In the genomic region with DNA sequence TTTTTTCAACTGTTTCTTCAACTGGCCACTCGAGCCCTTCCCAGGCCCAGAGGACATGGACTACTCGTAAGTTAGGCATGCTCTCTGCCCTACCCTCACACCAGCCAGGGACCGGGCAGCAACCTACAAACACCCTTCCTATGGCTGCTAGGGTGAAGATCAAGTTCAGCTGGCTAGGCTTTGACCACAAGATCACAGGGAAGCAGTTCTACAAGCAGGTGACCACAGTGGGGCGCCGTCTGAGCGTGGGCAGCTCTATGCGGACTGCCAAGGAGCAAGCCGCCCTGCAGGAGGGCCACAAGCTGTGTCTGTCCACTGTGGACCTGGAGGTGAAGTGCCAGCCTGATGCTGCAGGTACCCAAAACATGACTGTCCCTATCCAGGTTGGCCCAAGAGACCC, we compare ENCODE assay signal across 14 mouse cellular contexts. TPM values are rescaled to one million over a fixed set of nuclear protein-coding genes. Genes with fewer than 3 reads are reported as not detected.
DNase-seq lines count a peak whose midpoint lies in the region; ATAC-seq and TF ChIP-seq lines count a peak whose summit lies in the region.
"Had no signal": no experiment of that assay in that cellular context is flagged by ENCODE, and none has a peak within 500 bp of the region (broad histone marks: within the 10 kb centered on the region; RNA-seq: fewer than 3 reads in every experiment).

No protein-coding gene starts in this region.

- H3K4me2 ChIP-seq in heart, embryonic 11.5 days: no peak overlapping the region
- H3K4me2 ChIP-seq in CH12.LX (ENCODE audit: insufficient read depth, low read depth, poor library complexity, severe bottlenecking): peak overlapping the region; percentile 89
- H3K4me2 ChIP-seq: forebrain, embryonic 15.5 days; lung, embryonic 15.5 days; midbrain, embryonic 12.5 days; neural tube, embryonic 13.5 days had no signal

- peak in 1 of 2 experiments; percentile 80; a peak in 2 of 4 replicates for TF ChIP-seq CTCF in CH12.LX (conservative IDR thresholded peaks at IDR 0.05 in 1 of 2, IDR thresholded peaks at IDR 0.05 in 1 of 2; ENCODE audit: low read depth in 2 of 2, low read length in 2 of 2)

- WGBS in heart, embryonic 11.5 days (ENCODE audit: insufficient replicate concordance): 76% methylated on average over 8 of the region's 8 CpGs

- H3K4me3 ChIP-seq in heart, embryonic 11.5 days (ENCODE audit: low read depth, low read length): no peak overlapping the region
- peak overlapping the region; percentile 44 to 53 (median 45) for H3K4me3 ChIP-seq in CH12.LX (replicated peaks in 1 of 3; ENCODE audit: low read depth in 2 of 3, low read length in 2 of 3, poor library complexity in 1 of 3)
- H3K4me3 ChIP-seq: forebrain, embryonic 15.5 days; hindbrain, embryonic 10.5 days; lung, embryonic 15.5 days; midbrain, embryonic 12.5 days; neural tube, embryonic 13.5 days had no signal

- H3K27me3 ChIP-seq in heart, embryonic 11.5 days (ENCODE audit: control insufficient read depth, insufficient read depth, low read length): no peaks in the 10 kb centered on the region
- H3K27me3 ChIP-seq in CH12.LX (replicated peaks): no peaks in the 10 kb centered on the region
- H3K27me3 ChIP-seq: forebrain, embryonic 15.5 days; lung, embryonic 15.5 days; midbrain, embryonic 12.5 days; neural tube, embryonic 13.5 days had no signal

- in situ Hi-C loops in CH12.LX (cut with MboI; ENCODE audit: low pct_ligation_motif_present, low pct_unique_long_range_greater_than_20kb, low sequenced_read_pairs): no loop called here

- intact Hi-C loops in heart, postnatal 10 days (cut with DNase I): no loop called here

- no peak for TF ChIP-seq POLR2A in CH12.LX (IDR thresholded peaks at IDR 0.05; ENCODE audit: low read depth, low read length)

- no peaks in the 10 kb centered on the region for H3K9me3 ChIP-seq in heart, embryonic 11.5 days (replicated peaks; ENCODE audit: control insufficient read depth, low read length)
- peaks cover 6% of the 10 kb centered on the region for H3K9me3 ChIP-seq in CH12.LX (replicated peaks; ENCODE audit: low read length)
- H3K9me3 ChIP-seq: forebrain, embryonic 15.5 days; lung, embryonic 15.5 days; midbrain, embryonic 12.5 days; neural tube, embryonic 13.5 days had no signal

- H3K9ac ChIP-seq in heart, embryonic 11.5 days (ENCODE audit: low read depth, low read length): no peak overlapping the region
- peak overlapping the region; percentile 68; the same call in 1 of the 2 replicates for H3K9ac ChIP-seq in CH12.LX (ENCODE audit: insufficient read depth, low read depth)
- H3K9ac ChIP-seq: forebrain, embryonic 15.5 days; lung, embryonic 15.5 days; midbrain, embryonic 12.5 days; neural tube, embryonic 13.5 days had no signal

- H3K79me2 ChIP-seq in CH12.LX (replicated peaks; ENCODE audit: control insufficient read depth, extremely low read depth, insufficient read depth, poor library complexity, severe bottlenecking): no peaks in the 10 kb centered on the region

- peaks cover 2% of the 10 kb centered on the region; the same call in 1 of the 2 replicates for H3K36me3 ChIP-seq in heart, embryonic 11.5 days (ENCODE audit: control insufficient read depth, insufficient read depth, low read length)
- H3K36me3 ChIP-seq in CH12.LX (replicated peaks in 1 of 2; ENCODE audit: control insufficient read depth in 1 of 2, insufficient read depth in 1 of 2, low read length in 1 of 2): peaks cover 3 to 44% of the 10 kb centered on the region in 2 experiments
- H3K36me3 ChIP-seq: lung, embryonic 15.5 days had no signal

- DNase-seq in heart, postnatal 10 days: no peak
- DNase-seq in 3134 (ENCODE audit: extremely low read depth, insufficient read length, low spot score) (peak; percentile 72), CH12.LX (ENCODE audit: extremely low read depth) (peak; percentile 39)
- peak; percentile 87 for DNase-seq in cerebellum, adult 9-11 months
- no peak for DNase-seq in kidney, postnatal 4 days
- DNase-seq in frontal cortex, postnatal 14 days (ENCODE audit: low spot score in 2 of 2): no peak
- DNase-seq in left cerebral cortex, adult 18-20 months (ENCODE audit: low spot score in 2 of 2): no peak
- DNase-seq: adrenal gland, postnatal 36 days had no signal

- peak overlapping the region; percentile 79; the same call in 1 of the 2 replicates for H3K27ac ChIP-seq in heart, embryonic 11.5 days (ENCODE audit: low read depth, low read length)
- H3K27ac ChIP-seq in CH12.LX (ENCODE audit: insufficient read depth, low read depth): peak overlapping the region; percentile 98
- H3K27ac ChIP-seq: forebrain, embryonic 15.5 days; hindbrain, embryonic 10.5 days; lung, embryonic 15.5 days; midbrain, embryonic 12.5 days; neural tube, embryonic 13.5 days had no signal

- H3K4me1 ChIP-seq in heart, embryonic 11.5 days (ENCODE audit: control insufficient read depth, insufficient read depth, low read length): peaks cover 37% of the 10 kb centered on the region
- H3K4me1 ChIP-seq in CH12.LX (ENCODE audit: control insufficient read depth in 1 of 2, insufficient read depth in 2 of 2): peaks cover 45 to 91% of the 10 kb centered on the region in 2 experiments
- H3K4me1 ChIP-seq: forebrain, embryonic 15.5 days; midbrain, embryonic 12.5 days had no signal

- ATAC-seq in heart, embryonic 11.5 days (replicated peaks; ENCODE audit: insufficient number of reproducible peaks, low FRiP score, low TSS enrichment): no peak
- ATAC-seq: forebrain, embryonic 15.5 days had no signal

- dilution Hi-C loops in CH12.LX (cut with MboI; ENCODE audit: extremely low pct_ligation_motif_present, extremely low pct_unique_long_range_greater_than_20kb, low sequenced_read_pairs): no loop called here

- peak; percentile 70 for TF ChIP-seq RAD21 in CH12.LX (IDR thresholded peaks at IDR 0.05; ENCODE audit: low read depth, low read length)

- TF ChIP-seq EP300 in CH12.LX (IDR thresholded peaks at IDR 0.05; ENCODE audit: low read length): no peak; the same call in 1 of the 2 replicates

TF ChIP-seq in CH12.LX, 34 proteins besides CTCF, POLR2A, EP300 and RAD21 (continues in another document):
- no peak for TF ChIP-seq BHLHE40 (IDR thresholded peaks at IDR 0.05; ENCODE audit: low read depth, low read length)
- TF ChIP-seq ZC3H11A (IDR thresholded peaks at IDR 0.05; ENCODE audit: low read depth, low read length): no peak
- peak; percentile 71 for TF ChIP-seq MXI1 (IDR thresholded peaks at IDR 0.05; ENCODE audit: low read depth, low read length)
- TF ChIP-seq CHD1 (IDR thresholded peaks at IDR 0.05; ENCODE audit: low read depth, low read length): no peak
- no peak for TF ChIP-seq MYC (IDR thresholded peaks at IDR 0.05; ENCODE audit: low read depth, low read length)
- no peak for TF ChIP-seq MAZ (IDR thresholded peaks at IDR 0.05; ENCODE audit: low read depth, low read length)
- TF ChIP-seq TBP (conservative IDR thresholded peaks at IDR 0.05; ENCODE audit: low read depth, low read length): no peak
- TF ChIP-seq SIN3A (IDR thresholded peaks at IDR 0.05; ENCODE audit: low read length): peak; percentile 76
- TF ChIP-seq MAX (IDR thresholded peaks at IDR 0.05; ENCODE audit: low read length): 0 out of 2 replicates have a peak, but pooled peaks have one; percentile 32
- TF ChIP-seq USF2 (conservative IDR thresholded peaks at IDR 0.05; ENCODE audit: low read depth, low read length): no peak
- TF ChIP-seq NELFE (IDR thresholded peaks at IDR 0.05; ENCODE audit: low read depth, low read length): peak; percentile 44; the same call in 1 of the 2 replicates
- no peak for TF ChIP-seq ZMIZ1 (IDR thresholded peaks at IDR 0.05; ENCODE audit: low read depth, low read length)
- peak; percentile 31; the same call in 1 of the 2 replicates for TF ChIP-seq ETS1 (conservative IDR thresholded peaks at IDR 0.05; ENCODE audit: low read depth, low read length)
- 0 out of 2 replicates have a peak, but pooled peaks have one; percentile 4 for TF ChIP-seq ZNF384 (IDR thresholded peaks at IDR 0.05; ENCODE audit: low read depth, low read length)
- no peak for TF ChIP-seq MAFK (IDR thresholded peaks at IDR 0.05; ENCODE audit: insufficient replicate concordance, low read length)
- peak; percentile 45; the same call in 1 of the 2 replicates for TF ChIP-seq TCF12 (IDR thresholded peaks at IDR 0.05; ENCODE audit: low read depth, low read length)
- TF ChIP-seq POLR2AphosphoS2 (IDR thresholded peaks at IDR 0.05; ENCODE audit: low read depth, low read length): no peak
- TF ChIP-seq KAT2A (IDR thresholded peaks at IDR 0.05; ENCODE audit: insufficient replicate concordance, low read length): no peak
- 0 out of 2 replicates have a peak, but pooled peaks have one; percentile 29 for TF ChIP-seq ELF1 (IDR thresholded peaks at IDR 0.05; ENCODE audit: low read depth, low read length)
- TF ChIP-seq SMC3 (IDR thresholded peaks at IDR 0.05; ENCODE audit: low read depth, low read length): peak; percentile 70
- no peak for TF ChIP-seq USF1 (IDR thresholded peaks at IDR 0.05; ENCODE audit: low read depth, low read length)

RNA-seq across cellular contexts. Expression of gene Pitpna, which starts 25.1 kb away (rescaled TPM):
- 57.1 and 59.7 TPM in 2 replicates for polyA plus RNA-seq in heart, embryonic 11.5 days (2014; fragmentation: Nextera tagmentation; extraction: Ambion mirVana)
- 100 to 1,000 TPM; 146 to 150 TPM for total RNA-seq in heart, postnatal 10 days (2021)
- total RNA-seq in CH12.LX (2012; rRNA removed) (61.8 and 75.8 TPM in 2 replicates), CH12.LX (2014; rRNA removed) (80.7 and 84.6 TPM in 2 replicates)
- 243 and 290 TPM in 2 replicates for polyA plus RNA-seq in CH12.LX (2012; ENCODE audit: insufficient read length, low read depth)
- 100 to 1,000 TPM; 330 to 343 TPM for total RNA-seq in left cerebral cortex, adult 18-20 months (2021)

RNA-seq across cellular contexts. Expression of gene Slc43a2, which starts 31.3 kb away (rescaled TPM):
- 2.7 and 4.2 TPM in 2 replicates for polyA plus RNA-seq in heart, embryonic 11.5 days (2014; fragmentation: Nextera tagmentation; extraction: Ambion mirVana)
- total RNA-seq in heart, postnatal 10 days (2021): 10 to 100 TPM; 14.2 to 17.3 TPM
- total RNA-seq in CH12.LX (2012; rRNA removed) (6.5 and 8.9 TPM in 2 replicates), CH12.LX (2014; rRNA removed) (3.5 and 5.0 TPM in 2 replicates)
- 6.8 and 8.8 TPM in 2 replicates for polyA plus RNA-seq in CH12.LX (2012; ENCODE audit: insufficient read length, low read depth)
- 10 to 100 TPM; 49.9 to 50.9 TPM for total RNA-seq in left cerebral cortex, adult 18-20 months (2021)

RNA-seq across cellular contexts. Expression of gene Scarf1, which starts 49.5 kb away (rescaled TPM):
- polyA plus RNA-seq in heart, embryonic 11.5 days (2014; fragmentation: Nextera tagmentation; extraction: Ambion mirVana): 7.6 and 8.7 TPM in 2 replicates
- total RNA-seq in heart, postnatal 10 days (2021): 10 to 100 TPM; 15.9 to 17.8 TPM
- total RNA-seq in CH12.LX (2012; rRNA removed): 0.59 and 0.76 TPM in 2 replicates
- 0.24 and 0.28 TPM in 2 replicates for total RNA-seq in CH12.LX (2014; rRNA removed)
- polyA plus RNA-seq in CH12.LX (2012; ENCODE audit: insufficient read length, low read depth): 0.76 and 0.90 TPM in 2 replicates
- 1 to 10 TPM; 1.1 to 1.2 TPM for total RNA-seq in left cerebral cortex, adult 18-20 months (2021)

RNA-seq across cellular contexts. Expression of gene Rilp, which starts 52.9 kb away (rescaled TPM):
- polyA plus RNA-seq in heart, embryonic 11.5 days (2014; fragmentation: Nextera tagmentation; extraction: Ambion mirVana): 0.94 and 2.0 TPM in 2 replicates
- 10 to 100 TPM; 32.2 to 34.5 TPM for total RNA-seq in heart, postnatal 10 days (2021)
- total RNA-seq in CH12.LX (2012; rRNA removed) (0.63 and 0.72 TPM in 2 replicates), CH12.LX (2014; rRNA removed) (0.17 and 0.31 TPM in 2 replicates)
- polyA plus RNA-seq in CH12.LX (2012; ENCODE audit: insufficient read length, low read depth): 0.76 and 1.1 TPM in 2 replicates
- 1 to 10 TPM; 1.6 to 1.8 TPM for total RNA-seq in left cerebral cortex, adult 18-20 months (2021)

Comparison
In these comparisons a context has a peak if more than half of its experiments do, and no peak if none do; other contexts are left out.
1. DNase-seq: peak in 3134 (single experiment), CH12.LX (single experiment) and cerebellum, adult 9-11 months (single experiment); none in heart, postnatal 10 days (0 of 2), kidney, postnatal 4 days (0 of 2), frontal cortex, postnatal 14 days (0 of 2) and left cerebral cortex, adult 18-20 months (0 of 2).
2. RNA of gene Scarf1, which starts 49.5 kb away (total RNA-seq): 15.9 to 17.8 TPM in heart, postnatal 10 days; 1.1 to 1.2 TPM in left cerebral cortex, adult 18-20 months and 0.24 to 0.76 TPM in CH12.LX; every median in the first group is over 4 times any median in the second.